Mouse (Mus musculus) left cerebral cortex, adult 9 months (tissue): ENCODE measurements around the gene Nt5c2.

Experiments
- DNase-seq, 2 experiments: peaks; one replicate each; pipeline ENCODE4 v3.0.0; 2022; ENCODE audit warnings: low spot score in 2 of 2

Nt5c2 gene

GRCm38 (mm10) chr19:46848381-46849268 lies 166.3 kb downstream of the Nt5c2 start:
- DNase-seq = no peak

GRCm38 (mm10) chr19:46846459-46846858 lies 168.5 kb downstream of the Nt5c2 start:
- no peak for DNase-seq

- DNase-seq = no peak
These were observed 168.9 kb downstream of the Nt5c2 start for GRCm38 (mm10) chr19:46846056-46846455.

GRCm38 (mm10) chr19:46843030-46843429 lies 171.9 kb downstream of the Nt5c2 start:
- no peak for DNase-seq

- DNase-seq = no peak
These were observed 173.9 kb downstream of the Nt5c2 start for GRCm38 (mm10) chr19:46841016-46841415.

- DNase-seq = no peak
These were observed 177.5 kb downstream of the Nt5c2 start for GRCm38 (mm10) chr19:46837290-46838079.

- DNase-seq = no peak
These were observed 178.9 kb downstream of the Nt5c2 start for GRCm38 (mm10) chr19:46836085-46836484.

- DNase-seq = no peak
These were observed 179.6 kb downstream of the Nt5c2 start for GRCm38 (mm10) chr19:46835339-46835738.

- peak; percentile 27 to 59 for DNase-seq
These were observed 180.7 kb downstream of the Nt5c2 start for GRCm38 (mm10) chr19:46834301-46834700.
